8 mouse cellular contexts compared by ENCODE assay signal in the genomic region with DNA sequence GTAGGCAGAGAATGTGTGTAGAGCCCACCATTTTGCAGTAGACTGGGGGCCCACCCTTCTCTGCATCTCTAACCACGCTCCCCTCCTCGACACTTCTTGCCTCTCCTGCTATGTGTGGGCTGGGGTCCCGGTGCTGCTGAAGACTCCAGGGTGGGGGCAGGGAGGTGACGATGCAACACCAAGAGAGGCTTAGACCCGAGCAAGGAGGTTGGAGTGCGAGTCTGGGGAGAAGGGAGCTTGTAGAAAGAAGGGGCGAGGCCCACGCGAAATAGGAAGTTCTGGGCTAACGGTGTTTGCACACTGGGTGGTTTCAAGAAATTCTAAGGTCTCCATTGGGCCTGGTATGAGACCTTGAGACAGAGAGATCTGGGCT. TPM values are rescaled to one million over a fixed set of nuclear protein-coding genes. Genes with fewer than 3 reads are reported as not detected.
A peak's percentile ranks its signal among the peaks of the same experiment; 100 is the strongest.
DNase-seq lines count a peak whose midpoint lies in the region; ATAC-seq lines count a peak whose summit lies in the region.

No protein-coding gene starts in this region.

- H3K4me1 ChIP-seq in embryonic facial prominence, embryonic 12.5 days, result peaks cover 29% of the 10 kb centered on the region
- H3K4me1 ChIP-seq in intestine, embryonic 14.5 days (replicated peaks; ENCODE audit: control insufficient read depth, insufficient read depth, low read length), result peaks cover 22% of the 10 kb centered on the region
- peaks cover 64% of the 10 kb centered on the region for H3K4me1 ChIP-seq in megakaryocyte, embryonic 14.5 days

- DNase-seq in heart, adult 11 months, result peak; percentile 94
- no peak for DNase-seq in heart, postnatal 4 days
- peak; percentile 28 for DNase-seq in CD4-positive, CD25-positive, alpha-beta regulatory T cell, adult 2 months (ENCODE audit: low read depth, low spot score)
- DNase-seq in intestine, embryonic 14.5 days (ENCODE audit: low spot score), result no peak
- DNase-seq in thymus, postnatal 0 days (ENCODE audit: low spot score), result peak; percentile 42
- DNase-seq in left cerebral cortex, adult 8-10 months (ENCODE audit: low spot score in 2 of 2), result no peak

- H3K9me3 ChIP-seq in embryonic facial prominence, embryonic 12.5 days, result no peaks in the 10 kb centered on the region
- H3K9me3 ChIP-seq in intestine, embryonic 14.5 days (ENCODE audit: control insufficient read depth, low read length), result no peaks in the 10 kb centered on the region
- no peaks in the 10 kb centered on the region for H3K9me3 ChIP-seq in megakaryocyte, embryonic 14.5 days

- H3K27me3 ChIP-seq in embryonic facial prominence, embryonic 12.5 days, result no peaks in the 10 kb centered on the region
- H3K27me3 ChIP-seq in intestine, embryonic 14.5 days (replicated peaks; ENCODE audit: control insufficient read depth, insufficient read depth, low read length), result no peaks in the 10 kb centered on the region
- H3K27me3 ChIP-seq in megakaryocyte, embryonic 14.5 days (replicated peaks), result peaks cover 4% of the 10 kb centered on the region

- under 1% methylated on average over 10 of the region's 10 CpGs for WGBS in embryonic facial prominence, embryonic 12.5 days
- WGBS in intestine, embryonic 14.5 days, result under 1% methylated on average over 10 of the region's 10 CpGs

- H3K4me2 ChIP-seq in embryonic facial prominence, embryonic 12.5 days (replicated peaks), result peak overlapping the region; percentile 89
- peak overlapping the region; percentile 77 for H3K4me2 ChIP-seq in intestine, embryonic 14.5 days (ENCODE audit: low read length)

- ATAC-seq in embryonic facial prominence, embryonic 12.5 days (ENCODE audit: insufficient number of reproducible peaks, insufficient read depth, low FRiP score, low TSS enrichment), result peak; percentile 1; the same call in 1 of the 2 replicates
- peak; percentile 20 for ATAC-seq in intestine, embryonic 14.5 days (replicated peaks; ENCODE audit: low FRiP score, low TSS enrichment, low read depth)

- H3K27ac ChIP-seq in embryonic facial prominence, embryonic 12.5 days, result peak overlapping the region; percentile 92
- H3K27ac ChIP-seq in intestine, embryonic 14.5 days (ENCODE audit: low read depth), result peak overlapping the region; percentile 93

- peak overlapping the region; percentile 90 for H3K9ac ChIP-seq in embryonic facial prominence, embryonic 12.5 days
- H3K9ac ChIP-seq in intestine, embryonic 14.5 days (ENCODE audit: low read length), result peak overlapping the region; percentile 93

- 0 out of 2 replicates have a peak, but pooled peaks cover 6% of the 10 kb centered on the region for H3K36me3 ChIP-seq in embryonic facial prominence, embryonic 12.5 days
- no peaks in the 10 kb centered on the region for H3K36me3 ChIP-seq in intestine, embryonic 14.5 days (ENCODE audit: control insufficient read depth, insufficient read depth, low read length)
- peaks cover 32% of the 10 kb centered on the region for H3K36me3 ChIP-seq in megakaryocyte, embryonic 14.5 days (replicated peaks; ENCODE audit: low read length)

- peak overlapping the region; percentile 68 for H3K4me3 ChIP-seq in embryonic facial prominence, embryonic 12.5 days
- peak overlapping the region; percentile 88 for H3K4me3 ChIP-seq in intestine, embryonic 14.5 days (ENCODE audit: low read depth, low read length)
- H3K4me3 ChIP-seq in megakaryocyte, embryonic 14.5 days (replicated peaks), result peak overlapping the region; percentile 95

RNA-seq across cellular contexts. Expression of a gene that starts 1.6 kb away (rescaled TPM):
- 10 to 100 TPM; 67.9 to 69.2 TPM for total RNA-seq in heart, postnatal 4 days (2021)
- 245 and 246 TPM in 2 replicates for polyA plus RNA-seq in embryonic facial prominence, embryonic 12.5 days (2016; fragmentation: Nextera tagmentation; extraction: Ambion mirVana)
- 134 and 167 TPM in 2 replicates for polyA plus RNA-seq in intestine, embryonic 14.5 days (2014; fragmentation: Nextera tagmentation; extraction: Ambion mirVana)
- 263 and 491 TPM in 2 replicates for polyA plus RNA-seq in megakaryocyte, embryonic 14.5 days (2012; ENCODE audit: insufficient read depth, low replicate concordance)
- polyA plus RNA-seq in thymus, postnatal 0 days (2015; fragmentation: Nextera tagmentation; extraction: Ambion mirVana), result 246 and 255 TPM in 2 replicates
- 100 to 1,000 TPM; 204 to 217 (median 208) TPM for total RNA-seq in left cerebral cortex, adult 8-10 months (2022)

RNA-seq across cellular contexts. Expression of a gene that starts 58.5 kb away (rescaled TPM):
- total RNA-seq in heart, postnatal 4 days (2021), result 10 to 100 TPM in 1 of 2 experiments, 1 to 10 TPM in 1; 9.6 to 12.5 TPM
- 3.0 and 4.3 TPM in 2 replicates for polyA plus RNA-seq in embryonic facial prominence, embryonic 12.5 days (2016; fragmentation: Nextera tagmentation; extraction: Ambion mirVana)
- polyA plus RNA-seq in intestine, embryonic 14.5 days (2014; fragmentation: Nextera tagmentation; extraction: Ambion mirVana), result 6.8 and 7.2 TPM in 2 replicates
- polyA plus RNA-seq in megakaryocyte, embryonic 14.5 days (2012; ENCODE audit: insufficient read depth, low replicate concordance), result 0.02 TPM in 1 of 2 replicates, not detected in the other
- polyA plus RNA-seq in thymus, postnatal 0 days (2015; fragmentation: Nextera tagmentation; extraction: Ambion mirVana), result 1.1 and 1.9 TPM in 2 replicates
- total RNA-seq in left cerebral cortex, adult 8-10 months (2022), result 10 to 100 TPM; 45.2 to 48.8 (median 46.9) TPM

Comparison
In these comparisons a context has a peak if more than half of its experiments do, and no peak if none do; other contexts are left out.
1. DNase-seq: peak in heart, adult 11 months (single experiment), CD4-positive, CD25-positive, alpha-beta regulatory T cell, adult 2 months (single experiment) and thymus, postnatal 0 days (single experiment); none in heart, postnatal 4 days (single experiment), intestine, embryonic 14.5 days (single experiment) and left cerebral cortex, adult 8-10 months (0 of 2).
2. Peak in every context shown above with its lines, with median percentiles within 50 percentile points of each other: H3K4me3 ChIP-seq.